Mouse (Mus musculus): ENCODE data around the gene Kif3c. TPM values are rescaled to one million over a fixed set of nuclear protein-coding genes. Genes with fewer than 3 reads are reported as not detected.

Gene Kif3c
- polyA plus RNA-seq, 1 experiment: 112 TPM

Other genes starting within 250 kb of the Kif3c start
- gene Rab10, start 55.2 kb upstream of the Kif3c start, polyA plus RNA-seq (2012; rRNA removed): 96.3 and 105 TPM in 2 replicates
- 10.3 and 12.0 TPM in 2 replicates for gene Asxl2, start 61.7 kb downstream of the Kif3c start, polyA plus RNA-seq (2012; rRNA removed)
- 125 and 137 TPM in 2 replicates for gene Dtnb, start 207.2 kb downstream of the Kif3c start, polyA plus RNA-seq (2012; rRNA removed)

Measured in frontal cortex, adult 2 months (tissue).